Mouse (Mus musculus): ENCODE measurements at regions not wholly inside any gene's neighbourhood (a gene's known extent, or its start where the extent isn't known, plus 50 kb on each side); places are given as distances from the start of the nearest gene placed in this dataset.

GRCm38 (mm10) chr1:35976528-35976927 lies 91.7 kb upstream of the Hs6st1 start:
- TF ChIP-seq FLI1 (IDR thresholded peaks at IDR 0.05; ENCODE audit: low read length): no peak
- no peak for TF ChIP-seq GATA1 (IDR thresholded peaks at IDR 0.05; ENCODE audit: borderline replicate concordance, low read length)

Measured in megakaryocyte, embryonic 14.5 days (primary cell).